Mouse (Mus musculus) liver, adult 2 months (tissue): ENCODE data around the gene Eapp. TPM values are rescaled to one million over a fixed set of nuclear protein-coding genes. Genes with fewer than 3 reads are reported as not detected.
A peak's percentile ranks its signal among the peaks of the same experiment; 100 is the strongest.

Experiments
- DNase-seq: peaks from one replicate; pipeline ENCODE4 v3.0.0-alpha.2; 2011; ENCODE audit warnings: low read depth, low spot score; ENCODE audit errors: extremely low read depth
- H3K27ac ChIP-seq: fragments of 200-500 bp; replicated peaks from 2 replicates; pipeline ENCODE4 v1.5.1; 2012; ENCODE audit warnings: low read depth, mild to moderate bottlenecking, control low read depth, inconsistent platforms, low read length; ENCODE audit not compliant: insufficient read depth
- H3K27me3 ChIP-seq: fragments of 200-500 bp; 2 replicates; pipeline ENCODE4 v1.6.1; 2012; ENCODE audit warnings: mild to moderate bottlenecking, moderate library complexity, low read length, inconsistent platforms; ENCODE audit not compliant: control insufficient read depth, insufficient read depth
- H3K36me3 ChIP-seq: fragments of 200-500 bp; 2 replicates; pipeline ENCODE4 v1.6.1; 2012; ENCODE audit warnings: low read length, inconsistent platforms; ENCODE audit not compliant: control insufficient read depth, insufficient read depth
- H3K4me1 ChIP-seq: fragments of 200-500 bp; 2 replicates; pipeline ENCODE4 v1.6.1; 2011; ENCODE audit warnings: low read length; ENCODE audit not compliant: control insufficient read depth, insufficient read depth
- H3K4me3 ChIP-seq: fragments of 200-500 bp; 2 replicates; pipeline ENCODE4 v1.5.1; 2011; ENCODE audit warnings: low read depth, mild to moderate bottlenecking, control low read depth, low read length, moderate library complexity; ENCODE audit not compliant: insufficient read depth
- H3K79me2 ChIP-seq: fragments of 200-500 bp; 2 replicates; pipeline ENCODE4 v1.6.1; 2012; ENCODE audit warnings: inconsistent platforms, mild to moderate bottlenecking, low read length, moderate library complexity; ENCODE audit not compliant: control insufficient read depth, insufficient read depth
- H3K9ac ChIP-seq: fragments of 200-500 bp; 2 replicates; pipeline ENCODE4 v1.6.1; 2012; ENCODE audit warnings: low read depth, mild to moderate bottlenecking, control low read depth, inconsistent platforms, low read length
- CTCF ChIP-seq: fragments of 200-500 bp; IDR thresholded peaks from 2 replicates; pipeline ENCODE4 v1.5.1; 2011; ENCODE audit warnings: low read depth, low read length, control low read depth
- POLR2A ChIP-seq: fragments of 200-500 bp; IDR thresholded peaks from 2 replicates; pipeline ENCODE4 v1.6.1; 2011; ENCODE audit warnings: low read length, control low read depth; ENCODE audit not compliant: insufficient read depth; ENCODE audit errors: extremely low read depth
- WGBS: fragments of 180-500 bp; shearing (Covaris S2); methylation state at CpG from one replicate; pipeline ENCODE4 v1.1.7; 2018; 5-methylcytosine and 5-hydroxymethylcytosine counted together
- polyA plus RNA-seq: library from polyadenylated mRNA; depleted of rRNA; stranded (reverse); fragments of >200 nt; gene quantifications from 2 replicates; pipeline ENCODE4 v1.2.3, GENCODE M21; 2012
- total RNA-seq: library from RNA; depleted of rRNA; stranded (reverse); fragments of >200 nt; gene quantifications from 2 replicates; pipeline ENCODE4 v1.2.3, GENCODE M21; 2014

The Eapp gene
- total and polyA plus RNA-seq, 2 experiments = 17.1 to 24.6 TPM

GRCm38 (mm10) chr12:54658425-54659092 lies 37.1 kb downstream of the Eapp start:
- H3K36me3 ChIP-seq = no peaks in the 10 kb centered on the region
- no peaks in the 10 kb centered on the region for H3K27me3 ChIP-seq
- WGBS = 67% methylated on average over 7 of the region's 7 CpGs
- H3K9ac ChIP-seq = no peak overlapping the region
- no peak for DNase-seq
- H3K4me3 ChIP-seq = no peak overlapping the region
- no peaks in the 10 kb centered on the region; the same call in 1 of the 2 replicates for H3K79me2 ChIP-seq
- H3K27ac ChIP-seq = no peak overlapping the region
- H3K4me1 ChIP-seq = peaks cover 5% of the 10 kb centered on the region
- TF ChIP-seq POLR2A (no peak), CTCF (no peak)

- Histone ChIP-seq H3K27me3 (no peaks in the 10 kb centered on the region), H3K4me3 (no peak overlapping the region), H3K9ac (no peak overlapping the region), H3K27ac (no peak overlapping the region), H3K79me2 (no peaks in the 10 kb centered on the region; the same call in 1 of the 2 replicates), H3K36me3 (no peaks in the 10 kb centered on the region), H3K4me1 (peaks cover 6% of the 10 kb centered on the region)
- DNase-seq = no peak
- TF ChIP-seq CTCF (no peak), POLR2A (no peak)
- WGBS = 96% methylated on average over 5 of the region's 5 CpGs
Measured at GRCm38 (mm10) chr12:54657951-54658350, 37.7 kb downstream of the Eapp start.

GRCm38 (mm10) chr12:54657226-54657625 lies 38.5 kb downstream of the Eapp start:
- peaks cover 11% of the 10 kb centered on the region for H3K4me1 ChIP-seq
- no peaks in the 10 kb centered on the region; the same call in 1 of the 2 replicates for H3K79me2 ChIP-seq
- H3K27me3 ChIP-seq = no peaks in the 10 kb centered on the region
- H3K27ac ChIP-seq = no peak overlapping the region
- no peak overlapping the region for H3K9ac ChIP-seq
- no peak for TF ChIP-seq POLR2A
- no peak for TF ChIP-seq CTCF
- no peaks in the 10 kb centered on the region for H3K36me3 ChIP-seq
- WGBS = 52% methylated on average over 2 of the region's 2 CpGs
- H3K4me3 ChIP-seq = no peak overlapping the region
- DNase-seq = no peak

- Histone ChIP-seq H3K9ac (peak within 1 kb of the TSS; percentile 83), H3K79me2 (peaks cover 3% of the 10 kb centered on the region; the same call in 1 of the 2 replicates), H3K27me3 (no peaks in the 10 kb centered on the region), H3K4me1 (peaks cover 14% of the 10 kb centered on the region), H3K4me3 (peak within 1 kb of the TSS; percentile 75), H3K27ac (peak within 1 kb of the TSS; percentile 71), H3K36me3 (no peaks in the 10 kb centered on the region)
- DNase-seq = peak; percentile 81
- peak; percentile 90 for TF ChIP-seq POLR2A
- peak; percentile 18; the same call in 1 of the 2 replicates for TF ChIP-seq CTCF
- WGBS = 6% methylated on average over 53 of the region's 53 CpGs
Measured at GRCm38 (mm10) chr12:54656396-54657171, 39.1 kb downstream of the Eapp start, which contains the start of gene Sptssa. TSS of gene Sptssa (minus strand) at chr12:54656573.

- TF ChIP-seq CTCF (no peak), POLR2A (no peak)
- DNase-seq = no peak
- peak overlapping the region; percentile 75 for H3K4me3 ChIP-seq
- H3K27me3 ChIP-seq = no peaks in the 10 kb centered on the region
- no peaks in the 10 kb centered on the region for H3K36me3 ChIP-seq
- H3K9ac ChIP-seq = peak overlapping the region; percentile 83
- H3K4me1 ChIP-seq = peaks cover 14% of the 10 kb centered on the region
- whole genome bisulfite sequencing = under 1% methylated on average over 22 of the region's 22 CpGs
- H3K79me2 ChIP-seq = peaks cover 3% of the 10 kb centered on the region; the same call in 1 of the 2 replicates
- peak overlapping the region; percentile 71 for H3K27ac ChIP-seq
Measured at GRCm38 (mm10) chr12:54656039-54656395, 39.7 kb downstream of the Eapp start.
